Mouse (Mus musculus): ENCODE measurements at regions not wholly inside any gene's neighbourhood (a gene's known extent, or its start where the extent isn't known, plus 50 kb on each side); places are given as distances from the start of the nearest gene placed in this dataset.

GRCm38 (mm10) chr14:76845706-76846105 lies 190.9 kb upstream of the Ccdc122 start:
- TF ChIP-seq CTCF (IDR thresholded peaks at IDR 0.05; ENCODE audit: borderline replicate concordance, control insufficient read depth, extremely low read depth, insufficient read depth, low read length, poor library complexity) = no peak
- no peak for TF ChIP-seq POLR2A (IDR thresholded peaks at IDR 0.05; ENCODE audit: control insufficient read depth, extremely low read depth, insufficient read depth, low read length, poor library complexity)

Measured in thymus, adult 2 months (tissue).